Mouse (Mus musculus) T-cell, adult 2 months (primary cell): ENCODE results near the gene Farp1.

Experiments used
- DNase-seq: peaks from one replicate; pipeline ENCODE4 v3.0.0; 2022; ENCODE audit warnings: low spot score

Gene Farp1

DNA sequence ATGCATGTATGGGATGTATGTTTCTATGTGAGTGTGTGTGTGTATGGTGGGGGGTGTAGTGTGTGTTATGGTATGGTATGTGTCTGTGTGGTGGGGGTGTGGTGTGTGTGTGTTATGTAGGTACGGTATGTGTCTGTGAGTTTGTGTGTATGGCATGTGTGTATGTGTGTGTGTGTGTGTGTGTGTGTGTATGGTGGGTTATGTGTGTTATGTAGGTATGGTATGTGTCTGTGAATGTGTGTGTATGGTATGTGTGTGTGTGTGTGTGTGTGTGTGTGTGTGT is 185.0 kb downstream of the Farp1 start:
- no peak for DNase-seq

- peak; percentile 4 for DNase-seq
Observed at GRCm38 (mm10) chr14:121220723-121221122, 185.7 kb downstream of the Farp1 start.

DNA sequence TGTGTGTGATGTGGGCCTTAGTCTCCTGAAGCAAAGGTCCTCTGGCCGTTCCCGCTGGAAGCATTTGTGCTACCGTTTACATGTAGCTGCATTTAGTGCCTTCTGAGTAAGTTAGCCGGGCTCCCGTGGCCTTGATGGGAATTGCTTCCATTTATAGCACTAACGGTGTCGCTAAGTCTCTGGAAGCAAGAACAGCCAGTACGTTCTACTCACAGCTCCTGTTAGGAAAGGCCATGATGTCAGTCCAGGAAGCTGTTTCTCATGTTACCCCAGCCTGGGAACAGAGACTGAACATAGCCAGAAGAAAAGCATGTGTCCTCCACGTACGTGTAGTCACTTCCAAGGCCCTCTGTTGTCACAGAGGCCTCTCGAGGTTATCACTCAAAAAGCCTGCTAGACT is 190.8 kb downstream of the Farp1 start:
- no peak for DNase-seq

GRCm38 (mm10) chr14:121229036-121229773 is 194.2 kb downstream of the Farp1 start:
- DNase-seq = no peak

DNA sequence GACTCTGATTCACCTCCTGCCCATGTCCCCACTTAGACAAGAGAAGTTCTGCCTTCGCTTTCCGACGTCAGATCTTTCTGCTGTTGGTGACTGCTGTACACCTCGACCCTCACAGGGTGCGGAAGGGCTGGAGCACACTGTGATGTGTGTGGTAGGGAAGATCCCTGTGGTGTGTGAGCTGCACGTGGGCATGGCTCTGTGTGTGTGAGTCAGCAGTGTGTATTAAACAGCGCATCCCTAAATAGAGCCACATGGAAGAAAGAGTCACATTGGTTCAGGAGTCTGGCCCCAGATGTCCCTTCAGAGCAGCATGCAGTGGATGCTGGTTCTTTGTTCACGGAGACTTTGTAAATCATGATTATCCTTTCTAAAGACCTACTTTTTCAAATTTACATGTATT is 196.2 kb downstream of the Farp1 start:
- DNase-seq = no peak

DNA sequence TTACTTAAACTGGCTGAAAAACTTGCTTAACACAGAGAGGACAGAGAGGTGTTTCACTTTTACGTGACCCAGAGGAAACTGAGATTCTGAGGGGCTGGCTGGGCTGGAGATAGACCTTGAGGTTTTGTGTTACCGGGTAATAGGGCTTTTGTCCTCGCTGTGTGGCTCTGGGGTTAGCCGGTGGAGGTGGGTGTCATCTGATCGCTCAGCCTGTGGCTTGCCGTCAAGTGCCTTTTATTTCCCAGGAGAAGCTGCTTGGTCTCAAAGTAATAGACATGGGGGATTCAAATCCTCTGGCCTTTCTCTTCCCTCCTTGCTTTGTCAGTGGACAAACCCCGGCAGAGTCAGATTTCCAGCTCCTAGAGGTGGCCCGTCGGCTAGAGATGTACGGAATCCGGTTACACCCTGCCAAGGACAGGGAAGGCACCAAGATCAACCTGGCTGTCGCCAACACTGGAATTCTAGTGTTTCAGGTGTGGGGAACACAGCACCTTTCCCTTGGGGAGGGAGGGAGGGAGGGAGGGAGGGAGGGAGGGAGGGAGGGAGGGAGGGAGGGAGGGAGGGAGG is 199.8 kb downstream of the Farp1 start:
- DNase-seq = no peak

DNA sequence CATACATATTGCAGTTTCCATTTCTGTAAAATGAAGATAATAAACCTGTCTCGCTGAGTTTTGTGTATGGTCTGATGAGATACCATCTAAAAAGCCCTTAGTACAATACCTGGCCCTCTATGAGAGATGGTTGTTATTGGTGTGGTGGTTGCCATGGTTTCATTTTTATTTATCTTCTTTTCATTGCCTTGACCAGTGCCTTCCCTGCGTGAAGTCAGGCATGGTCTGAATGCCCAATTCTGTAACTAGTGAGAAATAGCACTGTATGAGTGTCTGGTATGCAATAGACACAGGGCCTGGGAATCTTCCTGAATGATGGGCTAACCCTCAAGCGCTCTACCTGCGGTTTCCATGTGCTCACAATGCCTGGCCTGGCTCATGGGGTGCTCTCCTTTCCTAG is 201.7 kb downstream of the Farp1 start:
- DNase-seq = no peak

GRCm38 (mm10) chr14:121238727-121239126 is 203.7 kb downstream of the Farp1 start:
- no peak for DNase-seq

DNA sequence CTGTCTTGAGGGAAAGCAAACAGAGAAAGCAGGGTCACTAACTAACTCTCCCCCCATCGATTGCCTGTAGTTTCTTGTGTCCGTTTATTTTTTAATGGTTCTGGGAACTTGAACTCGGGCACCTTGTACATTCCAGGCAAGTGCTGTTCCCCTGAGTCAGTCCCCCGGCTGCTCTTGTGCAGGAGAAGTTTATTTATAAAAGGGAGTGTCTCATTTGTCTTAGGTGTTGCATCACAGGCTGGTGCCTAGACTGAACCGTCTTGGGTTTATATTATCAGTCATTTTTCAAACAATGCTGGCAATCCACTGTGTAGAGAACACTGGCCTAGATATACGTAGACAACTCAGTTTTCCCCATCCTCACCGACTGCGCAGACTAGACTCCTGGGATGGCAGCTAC is 204.4 kb downstream of the Farp1 start:
- DNase-seq = no peak

GRCm38 (mm10) chr14:121244104-121244503 is 209.1 kb downstream of the Farp1 start:
- DNase-seq = no peak

- no peak for DNase-seq
Observed at GRCm38 (mm10) chr14:121246048-121246731, 211.2 kb downstream of the Farp1 start.

GRCm38 (mm10) chr14:121247287-121247686 is 212.3 kb downstream of the Farp1 start:
- DNase-seq = no peak

DNA sequence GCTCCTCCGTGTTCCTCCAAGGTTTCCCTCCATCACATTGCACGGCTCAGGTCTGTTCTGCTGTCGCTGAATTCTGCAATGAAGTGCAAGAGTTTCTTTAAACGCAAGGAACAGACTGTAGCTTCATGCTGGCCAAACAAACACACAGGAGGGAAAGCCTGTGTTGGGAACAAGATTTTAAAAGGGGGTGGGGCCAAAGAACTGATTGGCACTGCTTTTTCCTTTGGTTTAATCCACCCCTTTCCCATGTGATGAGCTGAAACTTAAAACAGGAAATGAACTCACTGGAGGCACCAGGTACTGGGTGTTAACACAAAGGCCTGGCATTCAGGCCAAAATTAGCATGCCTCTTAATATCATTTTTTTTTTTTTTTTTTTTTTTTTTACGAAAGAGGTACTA is 213.3 kb downstream of the Farp1 start:
- no peak for DNase-seq

- no peak for DNase-seq
Observed at GRCm38 (mm10) chr14:121251099-121251498, 216.1 kb downstream of the Farp1 start.

DNA sequence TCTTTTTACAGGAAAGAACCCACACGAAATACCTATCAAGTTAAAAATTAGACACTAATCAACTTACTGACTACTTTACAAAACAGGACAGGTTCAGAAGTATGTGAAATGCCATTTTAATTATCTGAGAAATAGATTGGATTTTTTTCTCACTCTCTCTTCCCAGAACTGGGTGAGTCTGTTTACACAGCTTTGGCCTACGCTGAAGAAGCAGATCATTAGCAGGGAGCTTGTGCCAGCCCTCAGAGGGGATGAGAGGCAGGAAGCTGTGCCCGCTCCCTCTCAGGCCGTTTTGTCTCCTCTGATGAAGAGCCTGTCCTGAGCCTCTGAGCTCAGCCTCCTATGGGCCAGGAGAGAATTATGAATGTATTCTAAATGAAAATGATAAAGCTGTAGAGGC is 216.7 kb downstream of the Farp1 start:
- no peak for DNase-seq

GRCm38 (mm10) chr14:121252542-121252941 is 217.5 kb downstream of the Farp1 start:
- no peak for DNase-seq

GRCm38 (mm10) chr14:121254869-121255268 is 219.9 kb downstream of the Farp1 start:
- DNase-seq = no peak

- DNase-seq = no peak
Observed at GRCm38 (mm10) chr14:121255469-121255868, 220.5 kb downstream of the Farp1 start.

- DNase-seq = no peak
Observed at GRCm38 (mm10) chr14:121256896-121257295, 221.9 kb downstream of the Farp1 start.

DNA sequence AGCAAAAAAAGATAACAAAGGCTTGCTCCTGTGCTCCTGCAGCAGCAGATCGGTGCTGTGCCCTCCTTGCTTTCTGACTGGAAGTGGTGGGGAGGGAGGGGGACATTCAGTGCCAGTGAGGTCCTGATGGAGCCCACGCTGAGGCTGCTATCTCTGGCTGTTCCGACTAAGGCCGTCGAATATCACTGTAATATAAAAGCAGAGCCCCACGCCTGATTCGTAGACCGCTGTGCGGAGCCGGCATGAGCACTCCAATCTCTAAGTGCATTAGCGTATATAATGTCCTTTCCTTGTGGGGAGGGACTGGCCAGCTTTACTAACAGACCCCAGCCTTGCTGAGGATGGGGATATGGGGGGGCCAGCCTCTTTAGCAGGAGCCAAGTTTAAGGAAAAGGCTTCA is 224.3 kb downstream of the Farp1 start:
- no peak for DNase-seq

DNA sequence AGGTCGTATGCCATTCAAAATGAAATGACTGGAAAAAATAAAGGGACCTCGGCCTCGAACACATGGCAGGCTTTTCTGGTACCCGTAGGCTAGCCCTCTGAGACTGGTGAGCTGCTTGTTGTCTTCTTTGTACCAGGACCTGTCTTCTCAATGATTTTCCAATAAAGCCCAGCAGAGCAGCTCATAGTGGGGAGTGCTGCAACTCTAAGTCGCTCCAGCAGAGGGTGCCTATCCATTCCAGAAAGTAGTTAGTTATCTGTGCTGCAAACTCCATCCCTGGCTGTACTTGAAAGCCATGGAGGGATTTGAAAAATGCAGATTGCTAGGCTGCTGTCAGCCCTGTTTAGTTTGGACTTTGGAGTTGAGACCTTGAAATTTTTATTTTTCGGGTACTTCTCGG is 224.8 kb downstream of the Farp1 start:
- peak; percentile 40 for DNase-seq

- DNase-seq = no peak
Observed at GRCm38 (mm10) chr14:121261229-121261879, 226.4 kb downstream of the Farp1 start.

DNA sequence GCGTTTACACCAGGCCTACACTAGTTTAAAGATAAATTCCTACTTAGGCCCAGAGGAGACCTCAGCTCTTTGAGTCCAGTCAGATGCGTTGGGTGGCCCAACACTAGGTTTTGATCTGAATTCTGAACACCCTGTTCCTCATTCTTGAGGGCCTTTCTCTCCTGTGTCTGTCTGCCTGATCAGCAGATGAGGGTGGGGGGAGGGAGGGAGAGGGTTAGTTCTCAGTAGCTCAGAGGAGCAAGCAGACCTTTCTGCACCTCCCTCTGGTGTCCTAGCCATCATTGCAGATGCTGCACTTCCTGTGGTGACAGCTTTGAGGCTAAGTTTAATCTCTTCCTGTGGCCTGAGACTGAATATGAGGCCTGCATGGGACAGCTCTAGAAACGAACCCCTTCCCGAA is 227.6 kb downstream of the Farp1 start:
- no peak for DNase-seq
